Mouse (Mus musculus): Measurements from ENCODE around the gene Rnf135. TPM values are rescaled to one million over a fixed set of nuclear protein-coding genes. Genes with fewer than 3 reads are reported as not detected.

The Rnf135 gene
- total and polyA plus RNA-seq, 3 experiments = 5.2 to 8.0 TPM; not detected in 1

DNA sequence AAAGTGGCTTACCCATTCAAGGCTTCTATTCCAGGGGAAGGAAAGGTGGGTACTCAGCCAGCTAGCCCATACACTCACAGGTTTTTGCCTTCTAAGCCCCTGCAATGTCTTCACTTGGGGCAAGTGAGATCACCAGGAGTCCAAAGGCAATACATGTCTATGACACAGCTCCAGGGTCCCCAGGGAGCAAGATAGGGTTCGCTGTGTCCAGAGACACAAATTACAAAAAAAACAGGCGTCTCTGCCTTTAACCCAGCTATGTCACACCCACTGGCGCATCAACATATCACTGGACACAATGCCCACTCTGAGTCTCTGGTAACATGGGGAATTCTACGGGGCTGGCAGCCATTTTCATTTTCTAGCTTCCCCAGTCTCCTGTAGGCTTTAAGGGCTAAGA is 27.7 kb upstream of the Rnf135 start:
- no peaks in the 10 kb centered on the region for H3K36me3 ChIP-seq (ENCODE audit: control insufficient read depth in 1 of 2, insufficient read depth in 2 of 2, low read length in 2 of 2)
- H3K79me2 ChIP-seq (ENCODE audit: control insufficient read depth, insufficient read depth, low read length, poor library complexity) = no peaks in the 10 kb centered on the region
- no peak overlapping the region for H3K4me3 ChIP-seq (ENCODE audit: control insufficient read depth in 1 of 2, insufficient read depth in 1 of 2, low read depth in 2 of 2, low read length in 2 of 2)
- TF ChIP-seq MAX (IDR thresholded peaks at IDR 0.05; ENCODE audit: low read length) = no peak
- TF ChIP-seq TBP (IDR thresholded peaks at IDR 0.05; ENCODE audit: low read depth, low read length) = no peak
- no peak for TF ChIP-seq MAZ (IDR thresholded peaks at IDR 0.05; ENCODE audit: low read depth, low read length)
- no peak for TF ChIP-seq UBTF (IDR thresholded peaks at IDR 0.05; ENCODE audit: borderline replicate concordance, insufficient read depth, low read depth, low read length)
- no peak for TF ChIP-seq NRF1 (IDR thresholded peaks at IDR 0.05; ENCODE audit: insufficient read depth, low read depth, low read length, poor library complexity, severe bottlenecking)
- no peak for TF ChIP-seq ZNF384 (IDR thresholded peaks at IDR 0.05; ENCODE audit: low read depth, low read length)
- TF ChIP-seq ZKSCAN1 (IDR thresholded peaks at IDR 0.05; ENCODE audit: low read depth, low read length) = no peak
- TF ChIP-seq ELF1 (IDR thresholded peaks at IDR 0.05; ENCODE audit: low read depth, low read length) = no peak
- no peak for TF ChIP-seq RCOR1 (IDR thresholded peaks at IDR 0.05; ENCODE audit: low read depth, low read length)
- TF ChIP-seq NELFE (IDR thresholded peaks at IDR 0.05; ENCODE audit: low read depth, low read length) = no peak
- TF ChIP-seq EP300 (IDR thresholded peaks at IDR 0.05; ENCODE audit: low read depth in 1 of 2, low read length in 2 of 2) = no peak
- peaks cover 2 to 5% of the 10 kb centered on the region in 2 experiments; a peak in 2 of 4 replicates for H3K27me3 ChIP-seq (ENCODE audit: control insufficient read depth in 1 of 2, insufficient read depth in 2 of 2, low read length in 2 of 2)
- H3K9ac ChIP-seq (ENCODE audit: control insufficient read depth, low read depth, low read length, poor library complexity, severe bottlenecking) = no peak overlapping the region
- H3K4me1 ChIP-seq (ENCODE audit: control insufficient read depth in 1 of 2, insufficient read depth in 2 of 2, low read length in 2 of 2) = no peaks in the 10 kb centered on the region
- H3K9me3 ChIP-seq (replicated peaks; ENCODE audit: insufficient read depth, low read length) = no peaks in the 10 kb centered on the region
- no peak overlapping the region for H3K27ac ChIP-seq (ENCODE audit: control insufficient read depth, low read depth, low read length)
- no peak for DNase-seq (ENCODE audit: low read depth, low spot score)

GRCm38 (mm10) chr11:80156841-80157240 is 26.8 kb upstream of the Rnf135 start:
- Histone ChIP-seq H3K27me3 (ENCODE audit: control insufficient read depth in 1 of 2, insufficient read depth in 2 of 2, low read length in 2 of 2) (peaks cover 4 to 7% of the 10 kb centered on the region in 2 experiments; a peak in 2 of 4 replicates), H3K36me3 (ENCODE audit: control insufficient read depth in 1 of 2, insufficient read depth in 2 of 2, low read length in 2 of 2) (no peaks in the 10 kb centered on the region), H3K9ac (ENCODE audit: control insufficient read depth, low read depth, low read length, poor library complexity, severe bottlenecking) (no peak overlapping the region), H3K9me3 (replicated peaks; ENCODE audit: insufficient read depth, low read length) (no peaks in the 10 kb centered on the region), H3K4me1 (ENCODE audit: control insufficient read depth in 1 of 2, insufficient read depth in 2 of 2, low read length in 2 of 2) (no peaks in the 10 kb centered on the region), H3K79me2 (ENCODE audit: control insufficient read depth, insufficient read depth, low read length, poor library complexity) (no peaks in the 10 kb centered on the region), H3K4me3 (ENCODE audit: control insufficient read depth in 1 of 2, insufficient read depth in 1 of 2, low read depth in 2 of 2, low read length in 2 of 2) (no peak overlapping the region), H3K27ac (ENCODE audit: control insufficient read depth, low read depth, low read length) (no peak overlapping the region)
- no peak for DNase-seq (ENCODE audit: low read depth, low spot score)
- TF ChIP-seq MAZ (IDR thresholded peaks at IDR 0.05; ENCODE audit: low read depth, low read length) (no peak), GABPA (IDR thresholded peaks at IDR 0.05; ENCODE audit: low read depth, low read length) (no peak), HCFC1 (IDR thresholded peaks at IDR 0.05; ENCODE audit: low read depth, low read length) (no peak), MAX (IDR thresholded peaks at IDR 0.05; ENCODE audit: low read length) (no peak), MYC (IDR thresholded peaks at IDR 0.05; ENCODE audit: low read depth, low read length) (no peak), TBP (IDR thresholded peaks at IDR 0.05; ENCODE audit: low read depth, low read length) (no peak), UBTF (IDR thresholded peaks at IDR 0.05; ENCODE audit: borderline replicate concordance, insufficient read depth, low read depth, low read length) (no peak), SIN3A (IDR thresholded peaks at IDR 0.05; ENCODE audit: low read length) (no peak), USF1 (IDR thresholded peaks at IDR 0.05; ENCODE audit: low read depth, low read length) (no peak), TAL1 (IDR thresholded peaks at IDR 0.05; ENCODE audit: low read length) (no peak), E2F4 (IDR thresholded peaks at IDR 0.05; ENCODE audit: borderline replicate concordance, low read depth, low read length) (no peak), ZKSCAN1 (IDR thresholded peaks at IDR 0.05; ENCODE audit: low read depth, low read length) (no peak), POLR2AphosphoS5 (IDR thresholded peaks at IDR 0.05; ENCODE audit: borderline replicate concordance, low read depth, low read length) (no peak), MXI1 (IDR thresholded peaks at IDR 0.05; ENCODE audit: low read depth, low read length) (no peak), MAFK (IDR thresholded peaks at IDR 0.05; ENCODE audit: borderline replicate concordance, low read depth, low read length) (no peak), TCF12 (IDR thresholded peaks at IDR 0.05; ENCODE audit: low read depth, low read length) (no peak), USF2 (IDR thresholded peaks at IDR 0.05; ENCODE audit: borderline replicate concordance in 1 of 2, insufficient read depth in 1 of 2, low read depth in 1 of 2, low read length in 2 of 2) (no peak), ZNF384 (IDR thresholded peaks at IDR 0.05; ENCODE audit: low read depth, low read length) (no peak)
